Mouse (Mus musculus): ENCODE measurements around the gene Gm38655.

DNA sequence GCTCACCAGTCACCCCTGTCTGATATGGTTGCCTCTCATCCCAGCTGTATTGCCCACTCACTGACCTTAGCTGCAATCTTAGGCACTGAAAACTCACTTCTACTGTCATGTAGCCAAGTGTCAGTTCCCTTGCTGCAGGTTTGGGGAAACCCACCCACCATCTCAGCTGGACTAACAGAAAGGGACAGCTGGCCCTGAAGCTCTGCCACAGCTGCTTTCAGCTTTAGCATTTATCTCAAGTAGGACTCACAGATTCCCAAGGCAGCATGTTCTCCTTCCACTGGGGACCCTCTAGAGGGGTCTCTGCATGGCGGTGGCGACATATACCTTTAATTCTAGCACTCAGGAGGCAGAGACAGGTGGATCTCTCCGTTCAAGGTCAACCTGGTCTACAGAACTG is 10.5 kb downstream of the Gm38655 start:
- TF ChIP-seq CTCF (IDR thresholded peaks at IDR 0.05; ENCODE audit: extremely low read depth, insufficient read depth, low read length) (no peak), POLR2A (IDR thresholded peaks at IDR 0.05; ENCODE audit: extremely low read depth, insufficient read depth, low read length) (no peak)
